Mouse (Mus musculus) CH12.LX (cell line): ENCODE results near the gene Perm1. TPM values are rescaled to one million over a fixed set of nuclear protein-coding genes. Genes with fewer than 3 reads are reported as not detected.

Source experiments
- DNase-seq: peaks from one replicate; pipeline ENCODE4 v3.0.0-alpha.2; 2013; ENCODE audit errors: extremely low read depth
- H3K27ac ChIP-seq: 2 replicates; pipeline ENCODE4 v1.5.1; 2012; ENCODE audit warnings: low read depth, mild to moderate bottlenecking, control low read depth, moderate library complexity; ENCODE audit not compliant: insufficient read depth
- H3K27me3 ChIP-seq: replicated peaks from 2 replicates; pipeline ENCODE3; 2012; ENCODE audit warnings: inconsistent platforms
- H3K36me3 ChIP-seq, 2 experiments: replicated peaks in 1 of 2; 2 replicates each; pipeline versions ENCODE3 to v1.6.1; 2012; ENCODE audit warnings: inconsistent platforms in 1 of 2, low read length in 1 of 2, mild to moderate bottlenecking in 1 of 2, mixed read lengths in 1 of 2, moderate library complexity in 1 of 2; ENCODE audit not compliant: control insufficient read depth in 1 of 2, insufficient read depth in 1 of 2
- H3K4me1 ChIP-seq, 2 experiments: 2 replicates each; pipeline ENCODE4 v1.6.1; 2012; ENCODE audit warnings: inconsistent platforms in 1 of 2, moderate library complexity in 1 of 2; ENCODE audit not compliant: insufficient read depth in 2 of 2, control insufficient read depth in 1 of 2
- H3K4me2 ChIP-seq: 2 replicates; pipeline ENCODE4 v1.6.1; 2012; ENCODE audit warnings: low read depth, mild to moderate bottlenecking, control low read depth; ENCODE audit not compliant: poor library complexity, insufficient read depth, severe bottlenecking
- H3K4me3 ChIP-seq, 3 experiments: fragments of 150-350 bp in 1 of 3; sonication (generic) in 1 of 3; replicated peaks in 1 of 3; 2 replicates each; pipeline versions ENCODE3 to v1.5.1; 2011 to 2012; ENCODE audit warnings: low read depth in 2 of 3, low read length in 2 of 3, mild to moderate bottlenecking in 2 of 3, moderate library complexity in 2 of 3, control low read depth in 1 of 3, improper control_type of control experiment in 1 of 3, inconsistent platforms in 1 of 3, mixed read lengths in 1 of 3; ENCODE audit not compliant: poor library complexity in 1 of 3
- H3K79me2 ChIP-seq: replicated peaks from 2 replicates; pipeline ENCODE4 v1.6.1; 2012; ENCODE audit warnings: mild to moderate bottlenecking, moderate library complexity; ENCODE audit not compliant: control insufficient read depth, poor library complexity, insufficient read depth, severe bottlenecking; ENCODE audit errors: extremely low read depth
- H3K9ac ChIP-seq: 2 replicates; pipeline ENCODE4 v1.6.1; 2012; ENCODE audit warnings: low read depth, mild to moderate bottlenecking, control low read depth, moderate library complexity; ENCODE audit not compliant: insufficient read depth
- H3K9me3 ChIP-seq: replicated peaks from 2 replicates; pipeline ENCODE3; 2012; ENCODE audit warnings: low read length, inconsistent platforms, mixed read lengths
- BHLHE40 ChIP-seq: IDR thresholded peaks from 2 replicates; pipeline ENCODE4 v1.6.1; 2011; ENCODE audit warnings: mild to moderate bottlenecking, low read depth, low read length, improper control_type of control experiment
- CHD2 ChIP-seq: IDR thresholded peaks from 2 replicates; pipeline ENCODE4 v1.6.1; 2011; ENCODE audit warnings: low read length, improper control_type of control experiment
- CTCF ChIP-seq, 2 experiments: IDR thresholded peaks in 1 of 2; conservative IDR thresholded peaks in 1 of 2; 2 replicates each; pipeline ENCODE4 v1.5.1; 2011 to 2012; ENCODE audit warnings: low read depth in 2 of 2, low read length in 2 of 2, improper control_type of control experiment in 1 of 2, inconsistent platforms in 1 of 2, mild to moderate bottlenecking in 1 of 2, moderate library complexity in 1 of 2
- ELF1 ChIP-seq: IDR thresholded peaks from 2 replicates; pipeline ENCODE4 v1.6.1; 2014; ENCODE audit warnings: low read depth, mild to moderate bottlenecking, inconsistent platforms, low read length, improper control_type of control experiment
- ETS1 ChIP-seq: conservative IDR thresholded peaks from 2 replicates; pipeline ENCODE4 v1.6.1; 2012; ENCODE audit warnings: low read depth, mild to moderate bottlenecking, inconsistent platforms, low read length, improper control_type of control experiment, moderate library complexity
- HCFC1 ChIP-seq: IDR thresholded peaks from 2 replicates; pipeline ENCODE4 v1.6.1; 2012; ENCODE audit warnings: low read depth, mild to moderate bottlenecking, inconsistent platforms, low read length, improper control_type of control experiment
- IRF4 ChIP-seq: IDR thresholded peaks from 2 replicates; pipeline ENCODE4 v1.6.1; 2014; ENCODE audit warnings: low read depth, mild to moderate bottlenecking, inconsistent platforms, low read length, improper control_type of control experiment
- JUN ChIP-seq: IDR thresholded peaks from 2 replicates; pipeline ENCODE4 v1.6.1; 2011; ENCODE audit warnings: low read depth, mild to moderate bottlenecking, low read length, improper control_type of control experiment, moderate library complexity; ENCODE audit not compliant: insufficient read depth
- MAX ChIP-seq: IDR thresholded peaks from 2 replicates; pipeline ENCODE4 v1.6.1; 2011; ENCODE audit warnings: low read length, improper control_type of control experiment
- MAZ ChIP-seq: IDR thresholded peaks from 2 replicates; pipeline ENCODE4 v1.6.1; 2012; ENCODE audit warnings: low read depth, mild to moderate bottlenecking, inconsistent platforms, low read length, improper control_type of control experiment, moderate library complexity
- MXI1 ChIP-seq: IDR thresholded peaks from 2 replicates; pipeline ENCODE4 v1.6.1; 2011; ENCODE audit warnings: mild to moderate bottlenecking, low read depth, low read length, improper control_type of control experiment
- MYC ChIP-seq: IDR thresholded peaks from 2 replicates; pipeline ENCODE4 v1.6.1; 2011; ENCODE audit warnings: low read depth, mild to moderate bottlenecking, improper control_type of control experiment, low read length
- NELFE ChIP-seq: IDR thresholded peaks from 2 replicates; pipeline ENCODE4 v1.6.1; 2011; ENCODE audit warnings: low read depth, low read length, improper control_type of control experiment
- NRF1 ChIP-seq: IDR thresholded peaks from 2 replicates; pipeline ENCODE4 v1.6.1; 2014; ENCODE audit warnings: low read depth, mild to moderate bottlenecking, inconsistent platforms, low read length, improper control_type of control experiment, moderate library complexity
- POLR2A ChIP-seq: IDR thresholded peaks from 2 replicates; pipeline ENCODE4 v1.6.1; 2011; ENCODE audit warnings: low read depth, mild to moderate bottlenecking, improper control_type of control experiment, low read length
- RAD21 ChIP-seq: IDR thresholded peaks from 2 replicates; pipeline ENCODE4 v1.6.1; 2011; ENCODE audit warnings: low read depth, mild to moderate bottlenecking, low read length, improper control_type of control experiment, moderate library complexity
- RCOR1 ChIP-seq: conservative IDR thresholded peaks from 2 replicates; pipeline ENCODE4 v1.6.1; 2012; ENCODE audit warnings: low read depth, mild to moderate bottlenecking, inconsistent platforms, low read length, improper control_type of control experiment
- TCF12 ChIP-seq: IDR thresholded peaks from 2 replicates; pipeline ENCODE4 v1.6.1; 2014; ENCODE audit warnings: low read depth, mild to moderate bottlenecking, inconsistent platforms, low read length, improper control_type of control experiment
- UBTF ChIP-seq: IDR thresholded peaks from 2 replicates; pipeline ENCODE4 v1.6.1; 2012; ENCODE audit warnings: low read depth, mild to moderate bottlenecking, inconsistent platforms, low read length, improper control_type of control experiment, moderate library complexity
- ZC3H11A ChIP-seq: IDR thresholded peaks from 2 replicates; pipeline ENCODE4 v1.6.1; 2012; ENCODE audit warnings: low read depth, mild to moderate bottlenecking, inconsistent platforms, low read length, improper control_type of control experiment
- ZKSCAN1 ChIP-seq: IDR thresholded peaks from 2 replicates; pipeline ENCODE4 v1.6.1; 2012; ENCODE audit warnings: low read depth, inconsistent platforms, low read length, improper control_type of control experiment, borderline replicate concordance
- ZNF384 ChIP-seq: IDR thresholded peaks from 2 replicates; pipeline ENCODE4 v1.6.1; 2012; ENCODE audit warnings: low read depth, low read length, improper control_type of control experiment, inconsistent platforms
- dilution Hi-C: fragments of 300-500 bp; cut with MboI; formaldehyde crosslinking; loops from 2 replicates; pipeline ENCODE4 v1.14.3; 2020; ENCODE audit warnings: low sequenced_read_pairs; ENCODE audit not compliant: extremely low pct_unique_long_range_greater_than_20kb, extremely low pct_ligation_motif_present
- in situ Hi-C: fragments of 300-500 bp; cut with MboI; formaldehyde crosslinking; loops from 3 replicates; pipeline ENCODE4 v1.14.3; 2019; ENCODE audit warnings: low sequenced_read_pairs, low pct_ligation_motif_present, low pct_unique_long_range_greater_than_20kb, mixed read lengths
- polyA plus RNA-seq: library from polyadenylated mRNA; unstranded; fragments of >175 nt; gene quantifications from 2 replicates; pipeline ENCODE4 v1.2.1, GENCODE M21; 2012; ENCODE audit warnings: low read depth; ENCODE audit not compliant: insufficient read length
- total RNA-seq, 2 experiments: library from RNA; depleted of rRNA; stranded (reverse); fragments of 300-350 nt in 1 of 2; fragments of >200 nt in 1 of 2; gene quantifications; 2 replicates each; pipeline ENCODE4 v1.2.3; 2012 to 2014

Perm1 gene
- total and polyA plus RNA-seq, 3 experiments = 0.08 to 0.43 TPM; not detected in 1

DNA sequence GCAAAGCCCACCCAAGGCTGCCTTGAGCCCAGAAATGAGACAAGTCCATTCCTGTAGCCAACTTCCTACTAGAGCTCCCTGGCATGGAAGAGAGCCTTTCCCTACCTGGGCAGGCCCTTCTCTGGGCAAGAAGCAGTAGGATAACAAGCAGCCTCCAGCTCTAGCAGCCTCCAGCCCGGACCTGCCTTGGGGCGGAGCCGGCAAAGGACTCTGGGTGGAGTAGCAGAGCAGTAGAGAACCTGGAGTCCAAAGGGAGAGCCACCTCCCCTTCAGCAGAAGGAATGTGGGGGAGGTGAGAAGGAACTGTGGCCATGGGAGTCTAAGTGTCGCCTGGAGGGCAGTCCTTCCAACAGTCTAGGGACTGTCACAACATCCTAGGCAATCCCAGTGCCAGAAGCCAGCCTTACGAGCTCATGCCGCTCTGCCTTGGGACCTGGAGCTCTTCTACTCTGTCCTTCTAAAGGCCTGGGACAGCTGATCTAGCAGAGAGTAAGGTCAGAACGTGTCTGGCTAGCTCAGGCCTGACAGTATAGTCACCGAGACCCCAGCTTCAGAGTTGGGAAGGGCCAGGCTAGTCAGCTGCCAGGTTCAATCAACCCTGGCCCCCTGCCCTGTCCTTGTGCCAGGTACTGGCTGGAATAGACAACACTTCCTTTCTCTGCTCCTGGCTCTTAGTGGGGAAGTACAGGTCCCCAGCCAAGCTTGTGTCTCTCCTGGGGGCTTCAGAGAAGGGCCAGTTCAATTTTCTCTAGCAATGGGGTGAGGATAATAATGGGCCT lies 23.1 kb upstream of the Perm1 start:
- Histone ChIP-seq H3K4me3 (no peak overlapping the region), H3K4me2 (no peak overlapping the region), H3K27ac (no peak overlapping the region), H3K4me1 (peaks cover 3 to 13% of the 10 kb centered on the region in 2 experiments; a peak in 2 of 4 replicates), H3K27me3 (peaks cover 15% of the 10 kb centered on the region), H3K9ac (no peak overlapping the region), H3K36me3 (no peaks in the 10 kb centered on the region), H3K79me2 (no peaks in the 10 kb centered on the region), H3K9me3 (no peaks in the 10 kb centered on the region)
- DNase-seq = no peak
- TF ChIP-seq ZNF384 (no peak), MAZ (no peak), UBTF (no peak), NRF1 (no peak), CTCF (conservative IDR thresholded peaks at IDR 0.05 in 1 of 2, IDR thresholded peaks at IDR 0.05 in 1 of 2; ENCODE audit: low read depth in 2 of 2, low read length in 2 of 2) (no peak), ELF1 (no peak), ZKSCAN1 (no peak), JUN (no peak), HCFC1 (no peak), MXI1 (no peak), RCOR1 (no peak), BHLHE40 (no peak), CHD2 (no peak), POLR2A (no peak), NELFE (no peak), RAD21 (no peak), ETS1 (no peak), MYC (no peak), TCF12 (no peak), ZC3H11A (no peak)
- in situ Hi-C loops (no loop called here), dilution Hi-C loops (no loop called here)

DNA sequence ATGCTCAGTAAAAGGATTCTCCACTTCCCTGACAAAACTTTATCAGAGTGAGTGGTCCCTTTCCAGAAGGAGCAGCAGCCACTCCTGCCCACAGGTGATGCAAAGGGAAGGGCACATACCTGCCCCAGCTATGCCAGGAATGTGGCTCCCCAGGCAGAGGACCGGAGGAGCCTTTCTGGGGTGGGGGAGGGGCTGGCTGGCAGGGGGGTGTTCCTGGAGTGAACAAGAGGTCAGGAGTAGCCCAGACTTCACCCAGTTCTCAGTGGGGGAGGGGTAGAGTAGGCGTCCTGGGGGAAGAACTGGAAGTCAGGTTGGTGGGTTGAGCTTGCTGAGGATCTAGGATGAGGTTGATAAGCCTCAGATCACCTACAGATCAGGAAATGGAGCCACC lies 22.5 kb upstream of the Perm1 start:
- Histone ChIP-seq H3K4me2 (no peak overlapping the region), H3K27me3 (peaks cover 15% of the 10 kb centered on the region), H3K9me3 (no peaks in the 10 kb centered on the region), H3K4me1 (peaks cover 3 to 16% of the 10 kb centered on the region in 2 experiments; a peak in 2 of 4 replicates), H3K9ac (no peak overlapping the region), H3K79me2 (no peaks in the 10 kb centered on the region), H3K36me3 (no peaks in the 10 kb centered on the region), H3K27ac (no peak overlapping the region), H3K4me3 (no peak overlapping the region)
- in situ Hi-C loops = no loop called here
- dilution Hi-C loops = no loop called here
- no peak for DNase-seq
- TF ChIP-seq IRF4 (no peak), MAX (no peak)
